Mouse (Mus musculus): Measurements from ENCODE around the gene Tapbp. TPM values are rescaled to one million over a fixed set of nuclear protein-coding genes. Genes with fewer than 3 reads are reported as not detected.

Gene Tapbp
- polyA plus RNA-seq, 1 experiment: 367 TPM

GRCm38 (mm10) chr17:33931159-33931866, 15.6 kb downstream of the Tapbp start:
- no peaks in the 10 kb centered on the region for H3K27me3 ChIP-seq (ENCODE audit: control insufficient read depth, insufficient read depth, low read length)
- H3K27ac ChIP-seq (ENCODE audit: insufficient read depth, low read depth, low read length): no peak overlapping the region; the same call in 1 of the 2 replicates
- H3K4me1 ChIP-seq (ENCODE audit: control insufficient read depth, insufficient read depth, insufficient read length, low read length): peaks cover 2% of the 10 kb centered on the region; the same call in 1 of the 2 replicates
- TF ChIP-seq POLR2A (IDR thresholded peaks at IDR 0.05; ENCODE audit: low read depth, low read length): no peak
- no peak for TF ChIP-seq CTCF (IDR thresholded peaks at IDR 0.05; ENCODE audit: extremely low read depth, insufficient read length, insufficient replicate concordance, low read depth, low read length)
- WGBS: 55% methylated on average over 18 of the region's 18 CpGs
- H3K36me3 ChIP-seq (ENCODE audit: control insufficient read depth, insufficient read depth, low read length): peaks cover 26% of the 10 kb centered on the region
- H3K4me3 ChIP-seq (ENCODE audit: low read depth, low read length): peak overlapping the region; percentile 85

- no peak for TF ChIP-seq POLR2A (IDR thresholded peaks at IDR 0.05; ENCODE audit: low read depth, low read length)
- no peak for TF ChIP-seq CTCF (IDR thresholded peaks at IDR 0.05; ENCODE audit: extremely low read depth, insufficient read length, insufficient replicate concordance, low read depth, low read length)
- 95% methylated on average over 11 of the region's 11 CpGs for WGBS
- H3K4me1 ChIP-seq (ENCODE audit: control insufficient read depth, insufficient read depth, insufficient read length, low read length): peaks cover 2% of the 10 kb centered on the region; the same call in 1 of the 2 replicates
- no peak overlapping the region for H3K4me3 ChIP-seq (ENCODE audit: low read depth, low read length)
- H3K27ac ChIP-seq (ENCODE audit: insufficient read depth, low read depth, low read length): no peak overlapping the region
- H3K36me3 ChIP-seq (ENCODE audit: control insufficient read depth, insufficient read depth, low read length): peaks cover 21% of the 10 kb centered on the region
- no peaks in the 10 kb centered on the region for H3K27me3 ChIP-seq (ENCODE audit: control insufficient read depth, insufficient read depth, low read length)
Observed at GRCm38 (mm10) chr17:33931947-33932346, 16.2 kb downstream of the Tapbp start.

- 90% methylated on average over 14 of the region's 14 CpGs for WGBS
- no peak for TF ChIP-seq CTCF (IDR thresholded peaks at IDR 0.05; ENCODE audit: extremely low read depth, insufficient read length, insufficient replicate concordance, low read depth, low read length)
- TF ChIP-seq POLR2A (IDR thresholded peaks at IDR 0.05; ENCODE audit: low read depth, low read length): no peak
Observed at GRCm38 (mm10) chr17:33932448-33932847, 16.7 kb downstream of the Tapbp start.

GRCm38 (mm10) chr17:33932970-33933369, 17.3 kb downstream of the Tapbp start:
- Histone ChIP-seq H3K27me3 (ENCODE audit: control insufficient read depth, insufficient read depth, low read length) (no peaks in the 10 kb centered on the region), H3K36me3 (ENCODE audit: control insufficient read depth, insufficient read depth, low read length) (peaks cover 15% of the 10 kb centered on the region), H3K27ac (ENCODE audit: insufficient read depth, low read depth, low read length) (no peak overlapping the region), H3K4me1 (ENCODE audit: control insufficient read depth, insufficient read depth, insufficient read length, low read length) (peaks cover 2% of the 10 kb centered on the region; the same call in 1 of the 2 replicates), H3K4me3 (ENCODE audit: low read depth, low read length) (no peak overlapping the region)
- TF ChIP-seq POLR2A (IDR thresholded peaks at IDR 0.05; ENCODE audit: low read depth, low read length) (no peak), CTCF (IDR thresholded peaks at IDR 0.05; ENCODE audit: extremely low read depth, insufficient read length, insufficient replicate concordance, low read depth, low read length) (no peak)
- WGBS: 94% methylated on average over 15 of the region's 15 CpGs

More at GRCm38 (mm10) chr17:33932448-33932847, 16.7 kb downstream of the Tapbp start:
- Histone ChIP-seq H3K4me1 (ENCODE audit: control insufficient read depth, insufficient read depth, insufficient read length, low read length) (peaks cover 2% of the 10 kb centered on the region; the same call in 1 of the 2 replicates), H3K36me3 (ENCODE audit: control insufficient read depth, insufficient read depth, low read length) (peaks cover 17% of the 10 kb centered on the region), H3K4me3 (ENCODE audit: low read depth, low read length) (no peak overlapping the region), H3K27me3 (ENCODE audit: control insufficient read depth, insufficient read depth, low read length) (no peaks in the 10 kb centered on the region), H3K27ac (ENCODE audit: insufficient read depth, low read depth, low read length) (no peak overlapping the region)

- Histone ChIP-seq H3K4me1 (ENCODE audit: control insufficient read depth, insufficient read depth, insufficient read length, low read length) (peaks cover 8% of the 10 kb centered on the region), H3K27me3 (ENCODE audit: control insufficient read depth, insufficient read depth, low read length) (no peaks in the 10 kb centered on the region), H3K36me3 (ENCODE audit: control insufficient read depth, insufficient read depth, low read length) (peaks cover 11% of the 10 kb centered on the region; the same call in 1 of the 2 replicates), H3K27ac (ENCODE audit: insufficient read depth, low read depth, low read length) (no peak overlapping the region), H3K4me3 (ENCODE audit: low read depth, low read length) (no peak overlapping the region)
- TF ChIP-seq POLR2A (IDR thresholded peaks at IDR 0.05; ENCODE audit: low read depth, low read length) (no peak), CTCF (IDR thresholded peaks at IDR 0.05; ENCODE audit: extremely low read depth, insufficient read length, insufficient replicate concordance, low read depth, low read length) (no peak)
- WGBS: 91% methylated on average over 21 of the region's 21 CpGs
Observed at GRCm38 (mm10) chr17:33935422-33936055, 19.8 kb downstream of the Tapbp start.

GRCm38 (mm10) chr17:33936993-33937392, 21.3 kb downstream of the Tapbp start:
- TF ChIP-seq CTCF (IDR thresholded peaks at IDR 0.05; ENCODE audit: extremely low read depth, insufficient read length, insufficient replicate concordance, low read depth, low read length) (no peak), POLR2A (IDR thresholded peaks at IDR 0.05; ENCODE audit: low read depth, low read length) (no peak)
- WGBS: 86% methylated on average over 15 of the region's 15 CpGs
- H3K27me3 ChIP-seq (ENCODE audit: control insufficient read depth, insufficient read depth, low read length): no peaks in the 10 kb centered on the region
- no peak overlapping the region for H3K27ac ChIP-seq (ENCODE audit: insufficient read depth, low read depth, low read length)
- peaks cover 11% of the 10 kb centered on the region; the same call in 1 of the 2 replicates for H3K36me3 ChIP-seq (ENCODE audit: control insufficient read depth, insufficient read depth, low read length)
- H3K4me3 ChIP-seq (ENCODE audit: low read depth, low read length): no peak overlapping the region
- H3K4me1 ChIP-seq (ENCODE audit: control insufficient read depth, insufficient read depth, insufficient read length, low read length): peaks cover 15% of the 10 kb centered on the region

GRCm38 (mm10) chr17:33938783-33939182, 23.1 kb downstream of the Tapbp start:
- no peaks in the 10 kb centered on the region for H3K27me3 ChIP-seq (ENCODE audit: control insufficient read depth, insufficient read depth, low read length)
- H3K36me3 ChIP-seq (ENCODE audit: control insufficient read depth, insufficient read depth, low read length): peaks cover 11% of the 10 kb centered on the region
- no peak overlapping the region for H3K4me3 ChIP-seq (ENCODE audit: low read depth, low read length)
- H3K27ac ChIP-seq (ENCODE audit: insufficient read depth, low read depth, low read length): no peak overlapping the region
- TF ChIP-seq POLR2A (IDR thresholded peaks at IDR 0.05; ENCODE audit: low read depth, low read length) (no peak), CTCF (IDR thresholded peaks at IDR 0.05; ENCODE audit: extremely low read depth, insufficient read length, insufficient replicate concordance, low read depth, low read length) (no peak)
- H3K4me1 ChIP-seq (ENCODE audit: control insufficient read depth, insufficient read depth, insufficient read length, low read length): peaks cover 13% of the 10 kb centered on the region
- WGBS: 64% methylated on average over 11 of the region's 11 CpGs
